Mouse (Mus musculus): ENCODE results near the gene Lhx2.

The Lhx2 gene

GRCm38 (mm10) chr2:38405356-38405755, 66.3 kb downstream of the Lhx2 start:
- in situ Hi-C loops (cut with MboI, MseI) = no loop called here

GRCm38 (mm10) chr2:38409309-38409708, 70.2 kb downstream of the Lhx2 start:
- in situ Hi-C loops (cut with MboI, MseI) = no loop called here

DNA sequence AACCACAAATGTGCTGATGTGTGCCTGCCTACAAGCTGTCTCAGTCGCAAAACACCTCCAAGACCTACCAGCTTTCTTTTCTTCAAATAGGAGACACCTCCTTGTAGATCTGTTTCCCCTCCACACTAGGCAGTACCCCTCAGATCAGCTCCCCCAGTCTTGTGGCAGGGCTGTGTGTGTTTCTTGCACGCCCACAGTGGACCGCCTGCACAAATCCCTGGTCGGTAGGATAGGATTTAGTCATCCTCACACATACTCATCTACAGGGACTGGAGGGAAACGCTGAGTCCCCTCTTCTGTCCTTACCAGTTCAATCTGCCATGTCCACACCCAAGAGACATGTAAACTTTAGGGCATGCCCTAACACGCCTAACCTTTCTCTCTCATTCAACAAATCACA, 71.1 kb downstream of the Lhx2 start:
- in situ Hi-C loops (cut with MboI, MseI) = no loop called here

- in situ Hi-C loops (cut with MboI, MseI) = no loop called here
Observed at GRCm38 (mm10) chr2:38412599-38413177, 73.6 kb downstream of the Lhx2 start.

DNA sequence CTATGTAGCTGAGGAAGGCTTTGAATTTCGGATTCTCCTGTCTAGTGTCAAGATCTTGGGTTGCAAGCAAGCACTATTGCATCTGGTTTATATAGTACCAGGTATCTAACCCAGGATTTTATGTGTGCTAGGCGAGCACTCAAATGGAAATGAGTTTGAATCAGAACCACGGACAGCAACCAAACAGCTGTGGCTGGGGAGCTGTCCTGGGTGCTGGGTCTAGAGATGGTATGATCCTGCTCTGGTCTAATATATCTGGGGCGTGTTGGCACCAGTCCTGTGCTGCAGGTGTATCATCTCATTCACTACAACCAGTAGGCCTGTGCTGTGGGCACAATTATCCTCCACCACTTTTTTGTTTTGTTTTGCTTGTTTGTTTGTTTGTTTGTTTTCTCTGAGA, 78.9 kb downstream of the Lhx2 start:
- in situ Hi-C loops (cut with MboI, MseI) = no loop called here

Data from T-helper 2 cell (primary cell).